Comparison of ENCODE assay signal across 12 mouse cellular contexts in genomic region chr13:52726043-52726442, GRCm38 (mm10).
DNase-seq lines count a peak whose midpoint lies in the region; ATAC-seq and TF ChIP-seq lines count a peak whose summit lies in the region.
"Had no signal": no experiment of that assay in that cellular context is flagged by ENCODE, and none has a peak within 500 bp of the region (broad histone marks: within the 10 kb centered on the region; RNA-seq: fewer than 3 reads in every experiment).

No protein-coding gene starts in this region.

- no peak overlapping the region for H3K4me3 ChIP-seq in heart, embryonic 10.5 days
- no peak overlapping the region for H3K4me3 ChIP-seq in lung, embryonic 14.5 days (ENCODE audit: low read depth, low read length)
- H3K4me3 ChIP-seq in intestine, embryonic 15.5 days (replicated peaks), result no peak overlapping the region
- H3K4me3 ChIP-seq in neural tube, embryonic 14.5 days (ENCODE audit: low read depth, low read length), result no peak overlapping the region
- H3K4me3 ChIP-seq: heart, embryonic 13.5 days had no signal

- H3K36me3 ChIP-seq in heart, embryonic 10.5 days, result no peaks in the 10 kb centered on the region
- H3K36me3 ChIP-seq in lung, embryonic 14.5 days (ENCODE audit: insufficient read depth), result no peaks in the 10 kb centered on the region
- no peaks in the 10 kb centered on the region for H3K36me3 ChIP-seq in intestine, embryonic 15.5 days
- no peaks in the 10 kb centered on the region for H3K36me3 ChIP-seq in neural tube, embryonic 14.5 days (ENCODE audit: control insufficient read depth, insufficient read depth, low read length)
- H3K36me3 ChIP-seq: heart, embryonic 13.5 days had no signal

- ATAC-seq in lung, embryonic 14.5 days (ENCODE audit: insufficient read depth), result peak; percentile 49; the same call in 1 of the 2 replicates
- peak; percentile 63; the same call in 1 of the 2 replicates for ATAC-seq in intestine, embryonic 15.5 days
- ATAC-seq in neural tube, embryonic 14.5 days (ENCODE audit: low read depth), result peak; percentile 66; the same call in 1 of the 2 replicates

- 56% methylated on average over 10 of the region's 10 CpGs for WGBS in heart, embryonic 10.5 days
- WGBS in lung, embryonic 14.5 days, result 45% methylated on average over 10 of the region's 10 CpGs
- WGBS in intestine, embryonic 15.5 days, result 19% methylated on average over 10 of the region's 10 CpGs
- WGBS in neural tube, embryonic 14.5 days, result 44% methylated on average over 10 of the region's 10 CpGs

- no peak overlapping the region for H3K9ac ChIP-seq in lung, embryonic 14.5 days
- no peak overlapping the region for H3K9ac ChIP-seq in intestine, embryonic 15.5 days
- H3K9ac ChIP-seq in neural tube, embryonic 14.5 days (replicated peaks; ENCODE audit: low read depth, low read length), result no peak overlapping the region
- H3K9ac ChIP-seq: heart, embryonic 13.5 days; liver, embryonic 14.5 days had no signal

- H3K27ac ChIP-seq in heart, embryonic 10.5 days, result 0 out of 2 replicates have a peak overlapping the region, but pooled peaks have one; percentile 30
- H3K27ac ChIP-seq in lung, embryonic 14.5 days (ENCODE audit: low read depth), result no peak overlapping the region
- no peak overlapping the region for H3K27ac ChIP-seq in intestine, embryonic 15.5 days
- no peak overlapping the region for H3K27ac ChIP-seq in neural tube, embryonic 14.5 days (ENCODE audit: low read depth, low read length)
- H3K27ac ChIP-seq: heart, embryonic 13.5 days; liver, embryonic 14.5 days had no signal

- H3K9me3 ChIP-seq in heart, embryonic 10.5 days, result no peaks in the 10 kb centered on the region
- no peaks in the 10 kb centered on the region for H3K9me3 ChIP-seq in lung, embryonic 14.5 days (ENCODE audit: low read depth, low read length)
- H3K9me3 ChIP-seq in intestine, embryonic 15.5 days, result no peaks in the 10 kb centered on the region
- H3K9me3 ChIP-seq in neural tube, embryonic 14.5 days (ENCODE audit: control insufficient read depth, low read length), result no peaks in the 10 kb centered on the region
- H3K9me3 ChIP-seq: heart, embryonic 13.5 days had no signal

- peak; percentile 21; the same call in 1 of the 2 replicates for TF ChIP-seq CTCF in lung, embryonic 14.5 days (IDR thresholded peaks at IDR 0.05; ENCODE audit: low read depth)

- intact Hi-C loops in heart, postnatal 14 days (cut with DNase I), result no loop called here
- intact Hi-C loops in left cerebral cortex, postnatal 10 days (cut with DNase I), result no loop called here

- H3K4me1 ChIP-seq in heart, embryonic 10.5 days, result peaks cover 10% of the 10 kb centered on the region
- no peaks in the 10 kb centered on the region for H3K4me1 ChIP-seq in lung, embryonic 14.5 days (ENCODE audit: insufficient read depth)
- H3K4me1 ChIP-seq in intestine, embryonic 15.5 days (replicated peaks), result peaks cover 5% of the 10 kb centered on the region; the same call in 1 of the 2 replicates
- H3K4me1 ChIP-seq in neural tube, embryonic 14.5 days (ENCODE audit: control insufficient read depth, insufficient read depth, low read length), result 0 out of 2 replicates have a peak, but pooled peaks cover 3% of the 10 kb centered on the region

- no peak for DNase-seq in heart, embryonic 10.5 days (ENCODE audit: low spot score)
- no peak for DNase-seq in heart, postnatal 14 days
- DNase-seq in lung, embryonic 14.5 days, result peak; percentile 62
- DNase-seq in lung, postnatal 14 days, result no peak
- DNase-seq in right cerebral cortex, adult 2 months (ENCODE audit: low spot score in 2 of 2), result no peak
- no peak for DNase-seq in left cerebral cortex, postnatal 10 days (ENCODE audit: extremely low spot score in 1 of 2, low spot score in 2 of 2)
- DNase-seq: cerebellum, postnatal 25 days; thymus, postnatal 25 days had no signal

- no peak overlapping the region for H3K4me2 ChIP-seq in lung, embryonic 14.5 days
- no peak overlapping the region for H3K4me2 ChIP-seq in intestine, embryonic 15.5 days (replicated peaks)
- no peak overlapping the region for H3K4me2 ChIP-seq in neural tube, embryonic 14.5 days (ENCODE audit: low read depth, low read length)
- H3K4me2 ChIP-seq: heart, embryonic 13.5 days had no signal

- H3K27me3 ChIP-seq in heart, embryonic 10.5 days (ENCODE audit: insufficient read depth, poor library complexity, severe bottlenecking), result no peaks in the 10 kb centered on the region
- no peaks in the 10 kb centered on the region for H3K27me3 ChIP-seq in lung, embryonic 14.5 days (ENCODE audit: insufficient read depth, low read length)
- H3K27me3 ChIP-seq in intestine, embryonic 15.5 days (replicated peaks), result no peaks in the 10 kb centered on the region
- H3K27me3 ChIP-seq in neural tube, embryonic 14.5 days (ENCODE audit: control insufficient read depth, insufficient read depth, low read length), result no peaks in the 10 kb centered on the region
- H3K27me3 ChIP-seq: heart, embryonic 13.5 days had no signal
